Mouse (Mus musculus) frontal cortex, postnatal 36 days (tissue): ENCODE results near the gene Pnrc1.

ENCODE experiments used
- DNase-seq, 2 experiments: peaks; one replicate each; pipeline ENCODE4 v3.0.0; 2022; ENCODE audit warnings: low spot score in 2 of 2

Gene Pnrc1

GRCm38 (mm10) chr4:33270386-33271314 lies 19.3 kb downstream of the Pnrc1 start:
- no peak for DNase-seq

GRCm38 (mm10) chr4:33264979-33265726 lies 24.8 kb downstream of the Pnrc1 start:
- no peak for DNase-seq

GRCm38 (mm10) chr4:33262897-33263296 lies 27.1 kb downstream of the Pnrc1 start:
- no peak for DNase-seq

DNA sequence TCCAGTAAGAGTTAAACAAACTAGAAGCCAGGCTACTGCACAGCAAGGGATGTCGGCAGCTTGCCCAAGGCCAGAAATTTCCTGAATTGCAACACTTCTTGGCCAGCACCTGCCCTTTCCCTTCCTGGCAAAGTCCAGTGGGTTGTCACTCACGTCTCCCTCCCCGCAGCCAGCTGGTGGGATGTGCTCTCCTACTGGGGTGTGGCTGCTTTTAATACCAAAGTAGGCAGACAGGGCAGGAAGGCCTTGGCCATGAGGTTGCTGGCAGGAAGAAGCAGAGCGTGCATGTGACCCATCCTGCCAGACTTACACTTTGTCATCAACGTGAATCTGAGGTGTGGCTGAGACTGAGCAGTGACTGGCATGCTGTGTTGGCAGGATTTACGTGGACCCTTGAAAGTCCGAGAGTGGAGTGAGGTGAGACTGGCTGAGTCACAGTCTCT lies 28.6 kb downstream of the Pnrc1 start:
- peak in 1 of 2 experiments; percentile 42 for DNase-seq

DNA sequence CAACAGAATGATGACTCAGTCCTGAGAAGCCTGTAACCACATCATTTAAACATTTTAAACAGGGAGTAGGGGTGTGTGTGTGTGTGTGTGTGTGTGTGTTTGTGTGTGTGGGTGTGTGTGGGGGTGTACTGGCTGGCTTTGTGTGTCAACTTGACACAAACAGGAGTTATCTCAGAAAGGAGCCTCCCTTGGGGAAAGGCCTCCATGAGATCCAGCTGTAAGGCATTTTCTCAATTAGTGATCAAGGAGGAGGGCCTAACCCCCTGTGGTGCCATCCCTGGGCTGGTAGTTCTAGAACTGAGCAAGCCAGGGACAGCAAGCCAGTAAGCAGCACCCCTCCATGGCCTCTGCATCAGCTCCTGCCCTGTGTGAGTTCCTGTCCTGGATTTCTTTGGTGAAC lies 29.7 kb downstream of the Pnrc1 start:
- DNase-seq = no peak

DNA sequence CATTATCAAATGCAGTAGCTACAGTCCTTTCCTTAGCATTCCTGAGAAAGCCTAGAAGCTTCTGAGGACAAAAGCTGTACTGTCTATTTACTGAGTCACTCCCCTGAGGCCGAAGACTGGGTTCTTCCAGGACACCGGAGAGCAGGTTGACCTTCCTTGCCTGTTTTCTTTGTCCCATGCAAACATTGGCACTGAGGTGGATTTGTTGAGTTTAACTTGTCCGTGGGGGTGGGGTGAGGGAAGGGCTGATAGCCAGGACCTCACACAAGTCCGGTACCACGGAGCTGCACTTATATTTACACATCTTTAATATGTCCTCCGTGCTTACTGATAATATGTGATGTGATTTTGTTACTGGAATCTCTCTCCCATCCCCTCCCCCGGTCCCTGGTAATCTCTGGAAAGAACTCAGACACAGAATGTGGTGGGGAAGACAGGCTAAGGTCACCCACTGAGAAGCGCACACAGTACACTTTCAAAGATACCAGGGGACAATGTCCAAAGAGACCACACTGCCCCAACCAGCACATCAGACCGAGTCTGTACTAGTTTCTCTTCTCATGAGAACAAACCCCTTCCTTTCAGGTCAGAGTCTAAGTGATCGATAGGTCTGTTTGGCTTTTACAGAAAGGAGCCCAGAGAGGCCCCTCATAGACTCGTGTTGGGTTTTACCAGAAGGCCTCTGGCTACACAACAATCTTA lies 32.5 kb downstream of the Pnrc1 start:
- no peak for DNase-seq

- no peak for DNase-seq
These were observed 35.3 kb downstream of the Pnrc1 start for GRCm38 (mm10) chr4:33254706-33255105.

DNA sequence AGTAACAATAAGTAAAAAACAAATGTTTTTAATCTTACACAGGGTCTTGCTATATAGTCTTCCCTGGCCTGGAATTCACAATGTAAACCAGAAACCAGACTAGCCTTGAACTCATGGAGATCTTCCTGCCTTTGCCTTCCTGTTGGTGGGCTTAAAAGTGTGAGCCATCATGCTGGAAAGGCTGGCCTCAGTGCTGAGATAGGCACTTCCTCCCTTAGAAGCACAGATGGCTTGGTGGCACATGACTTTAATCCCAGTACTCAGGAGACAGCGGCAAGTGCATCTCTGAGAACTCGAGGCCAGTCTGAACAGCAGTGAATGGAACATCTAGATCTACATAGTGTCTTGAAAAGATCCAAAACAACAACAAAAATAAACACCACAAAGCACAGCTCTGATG lies 39.1 kb downstream of the Pnrc1 start:
- DNase-seq = no peak

GRCm38 (mm10) chr4:33249716-33250230 lies 40.2 kb downstream of the Pnrc1 start:
- DNase-seq = no peak

- no peak for DNase-seq
These were observed 41.0 kb downstream of the Pnrc1 start for GRCm38 (mm10) chr4:33248915-33249314.

DNA sequence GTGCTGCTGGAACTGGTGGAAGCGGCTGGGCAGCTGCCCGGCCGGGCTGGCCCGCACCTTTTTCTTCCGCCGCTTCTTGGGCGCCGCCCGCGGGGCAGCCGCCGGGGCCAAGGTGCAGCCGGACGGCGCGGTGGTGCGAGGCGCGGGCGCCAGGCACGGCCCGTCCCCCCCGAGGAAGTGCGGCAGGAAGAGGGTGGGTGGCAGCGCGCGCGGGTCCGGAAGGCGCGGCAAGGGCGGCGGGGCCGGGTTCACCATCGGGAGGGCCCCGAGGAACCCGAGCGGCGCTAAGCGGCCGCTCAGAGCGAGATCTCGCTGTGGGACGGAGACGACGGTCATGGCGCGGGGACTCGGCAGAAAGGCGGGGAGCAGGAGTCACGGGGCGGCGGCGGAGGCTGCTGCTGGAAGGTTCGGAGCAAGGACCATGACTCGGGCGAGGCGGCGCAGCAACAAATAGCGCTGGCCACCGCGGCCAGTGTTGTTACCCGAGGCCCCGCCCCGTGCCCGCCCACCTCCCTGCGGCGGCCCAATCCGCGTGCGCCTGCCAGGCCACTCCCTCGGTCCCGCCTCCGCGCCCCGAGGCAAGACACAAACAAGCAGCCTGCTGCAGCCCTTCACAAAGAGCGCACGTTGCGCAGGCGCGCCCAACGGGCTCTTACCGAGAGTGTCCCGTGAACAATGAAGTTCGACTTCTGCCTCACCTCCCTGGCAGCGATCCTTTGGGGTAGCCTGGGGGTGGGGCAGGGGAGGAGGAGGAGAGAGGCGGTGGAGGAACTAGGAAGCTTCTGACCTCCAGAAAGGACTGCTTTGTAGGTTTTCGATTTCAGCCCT lies 41.7 kb downstream of the Pnrc1 start:
- DNase-seq = peak; percentile 98

- DNase-seq = peak; percentile 98 to 99
These were observed 42.4 kb downstream of the Pnrc1 start for GRCm38 (mm10) chr4:33247479-33248053.

DNA sequence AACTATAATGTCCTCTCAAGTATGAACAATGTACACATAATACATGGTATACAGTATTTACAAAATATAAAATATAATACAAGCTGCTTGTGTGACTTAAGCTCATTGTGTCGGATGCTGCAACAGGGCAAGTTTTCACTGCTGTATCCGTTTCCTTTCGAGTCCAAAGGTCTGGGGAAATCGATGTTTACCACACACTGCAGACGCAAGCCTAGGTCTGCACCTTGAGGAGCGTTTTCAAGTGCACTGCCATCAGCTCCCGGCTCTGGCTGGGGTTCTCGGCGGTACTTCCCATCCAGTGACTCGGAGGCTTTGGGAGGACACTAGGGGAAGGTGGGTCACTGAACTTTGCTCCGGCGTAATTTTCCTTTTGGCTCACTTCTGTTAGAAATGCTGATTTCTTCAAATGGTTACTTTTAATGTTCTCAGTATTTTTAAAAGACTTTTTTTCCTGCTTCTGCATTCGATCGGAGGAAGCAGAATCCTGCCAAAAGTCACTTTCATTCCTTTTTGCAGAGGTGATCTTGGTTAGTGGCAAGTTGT lies 44.0 kb downstream of the Pnrc1 start:
- DNase-seq = no peak

- DNase-seq = peak in 1 of 2 experiments; percentile 21
These were observed 46.0 kb downstream of the Pnrc1 start for GRCm38 (mm10) chr4:33243921-33244320.

- no peak for DNase-seq
These were observed 46.8 kb downstream of the Pnrc1 start for GRCm38 (mm10) chr4:33243016-33243758.

GRCm38 (mm10) chr4:33242536-33242935 lies 47.4 kb downstream of the Pnrc1 start:
- DNase-seq = no peak

- DNase-seq = no peak
These were observed 59.1 kb downstream of the Pnrc1 start for GRCm38 (mm10) chr4:33230881-33231280.

DNA sequence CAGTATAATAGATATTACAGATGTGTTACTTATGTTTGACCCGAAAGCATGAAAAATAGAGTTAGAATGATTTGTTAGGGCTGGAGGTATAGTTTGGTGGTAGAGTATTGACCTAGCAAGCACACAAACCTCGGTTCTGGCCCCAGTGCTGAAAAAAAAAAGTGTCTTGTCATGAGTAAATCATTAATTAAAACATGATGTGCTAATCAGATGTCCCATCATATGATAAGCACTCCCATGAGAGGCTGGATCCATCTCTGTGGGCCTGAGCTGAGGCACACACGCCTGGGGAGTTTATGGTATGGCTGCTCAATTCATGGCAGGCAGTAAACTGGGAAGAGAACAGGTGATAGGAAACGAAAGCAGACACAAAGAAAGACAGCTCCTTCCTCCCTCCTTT lies 60.3 kb downstream of the Pnrc1 start:
- DNase-seq = no peak

- no peak for DNase-seq
These were observed 62.8 kb downstream of the Pnrc1 start for GRCm38 (mm10) chr4:33227164-33227563.
